Mouse (Mus musculus) liver, embryonic 11.5 days (tissue): Measurements from ENCODE around the gene Grasp. TPM values are rescaled to one million over a fixed set of nuclear protein-coding genes. Genes with fewer than 3 reads are reported as not detected.

Source experiments
- ATAC-seq: fragments of 200-750 bp; cut with Nextera tagmentation; replicated peaks from 2 replicates; pipeline ENCODE4 v1.8.0; 2017; ENCODE audit warnings: moderate number of reproducible peaks, mild to moderate bottlenecking, moderate TSS enrichment, moderate library complexity; ENCODE audit not compliant: low FRiP score
- DNase-seq: peaks from one replicate; pipeline ENCODE4 v3.0.0-alpha.2; 2017; ENCODE audit warnings: low spot score
- H3K27ac ChIP-seq: fragments of 300-500 bp; sonication (generic); 2 replicates; pipeline ENCODE4 v1.5.1; 2014; ENCODE audit warnings: mild to moderate bottlenecking, low read depth, low read length, control low read depth
- H3K27me3 ChIP-seq: fragments of 300-500 bp; sonication (generic); replicated peaks from 2 replicates; pipeline ENCODE4 v1.6.1; 2014; ENCODE audit warnings: low read length, mixed read lengths; ENCODE audit not compliant: control insufficient read depth, insufficient read depth
- H3K36me3 ChIP-seq: fragments of 300-500 bp; sonication (generic); 2 replicates; pipeline ENCODE4 v1.6.1; 2014; ENCODE audit warnings: mild to moderate bottlenecking, low read length, moderate library complexity, mixed read lengths; ENCODE audit not compliant: control insufficient read depth, insufficient read depth
- H3K4me1 ChIP-seq: fragments of 300-500 bp; sonication (generic); replicated peaks from 2 replicates; pipeline ENCODE4 v1.6.1; 2014; ENCODE audit warnings: low read length, mixed read lengths; ENCODE audit not compliant: control insufficient read depth, insufficient read depth
- H3K4me2 ChIP-seq: fragments of 300-500 bp; sonication (generic); 2 replicates; pipeline ENCODE4 v1.6.1; 2014; ENCODE audit warnings: mild to moderate bottlenecking, control low read depth, moderate library complexity
- H3K4me3 ChIP-seq: fragments of 300-500 bp; sonication (generic); 2 replicates; pipeline ENCODE4 v1.5.1; 2014; ENCODE audit warnings: low read depth, low read length, control low read depth
- H3K9ac ChIP-seq: fragments of 300-500 bp; sonication (generic); 2 replicates; pipeline ENCODE4 v1.6.1; 2014; ENCODE audit warnings: low read depth, low read length, control low read depth
- H3K9me3 ChIP-seq: fragments of 300-500 bp; sonication (generic); 2 replicates; pipeline ENCODE4 v1.6.1; 2016; ENCODE audit warnings: low read length, inconsistent platforms, mixed read lengths; ENCODE audit not compliant: control insufficient read depth
- WGBS: fragments of 180-500 bp; shearing (Covaris S2); extraction: QIAGEN DNeasy Blood & Tissue Kit; methylation state at CpG from one replicate; pipeline ENCODE4 v1.1.7; 2014; 5-methylcytosine and 5-hydroxymethylcytosine counted together
- polyA plus RNA-seq: library from polyadenylated mRNA; unstranded; fragments of >200 nt; fragmentation: Nextera tagmentation; extraction: Ambion mirVana; gene quantifications from 2 replicates; pipeline ENCODE4 v1.2.1, GENCODE M21; 2014

The Grasp gene
- polyA plus RNA-seq, 1 experiment from 2014 or later = 1.5 TPM

- Histone ChIP-seq H3K9ac (no peak overlapping the region), H3K4me1 (peaks cover 7% of the 10 kb centered on the region; the same call in 1 of the 2 replicates)
These were observed 25.8 kb upstream of the Grasp start for GRCm38 (mm10) chr15:101198218-101198617.

GRCm38 (mm10) chr15:101198850-101199249, 25.1 kb upstream of the Grasp start:
- H3K9ac ChIP-seq = no peak overlapping the region
- H3K36me3 ChIP-seq = peaks cover 39% of the 10 kb centered on the region
- H3K27me3 ChIP-seq = no peaks in the 10 kb centered on the region
- H3K4me2 ChIP-seq = no peak overlapping the region
- peaks cover 7% of the 10 kb centered on the region; the same call in 1 of the 2 replicates for H3K4me1 ChIP-seq
- H3K27ac ChIP-seq = no peak overlapping the region
- no peak overlapping the region for H3K4me3 ChIP-seq
- no peaks in the 10 kb centered on the region for H3K9me3 ChIP-seq
- 91% methylated on average over 14 of the region's 14 CpGs for WGBS
- DNase-seq = no peak
- ATAC-seq = no peak

More at GRCm38 (mm10) chr15:101198218-101198617, 25.8 kb upstream of the Grasp start:
- H3K27me3 ChIP-seq = no peaks in the 10 kb centered on the region
- no peaks in the 10 kb centered on the region for H3K9me3 ChIP-seq
- no peak overlapping the region for H3K4me2 ChIP-seq
- 39% methylated on average over 3 of the region's 3 CpGs for WGBS
- ATAC-seq (peak; percentile 70), DNase-seq (no peak)
- H3K27ac ChIP-seq = no peak overlapping the region
- H3K36me3 ChIP-seq = peaks cover 39% of the 10 kb centered on the region
- no peak overlapping the region for H3K4me3 ChIP-seq

- Histone ChIP-seq H3K4me3 (no peak overlapping the region), H3K9me3 (no peaks in the 10 kb centered on the region), H3K9ac (no peak overlapping the region), H3K4me2 (no peak overlapping the region), H3K4me1 (no peaks in the 10 kb centered on the region), H3K27me3 (no peaks in the 10 kb centered on the region), H3K27ac (no peak overlapping the region), H3K36me3 (peaks cover 33% of the 10 kb centered on the region)
- no peak for DNase-seq
- no peak for ATAC-seq
- 91% methylated on average over 9 of the region's 9 CpGs for WGBS
These were observed 23.2 kb upstream of the Grasp start for GRCm38 (mm10) chr15:101200777-101201295.

- no peak overlapping the region for H3K4me2 ChIP-seq
- ATAC-seq = no peak
- H3K36me3 ChIP-seq = peaks cover 27% of the 10 kb centered on the region
- H3K4me3 ChIP-seq = no peak overlapping the region
- no peaks in the 10 kb centered on the region for H3K9me3 ChIP-seq
- H3K27me3 ChIP-seq = no peaks in the 10 kb centered on the region
- H3K27ac ChIP-seq = no peak overlapping the region
- WGBS = 92% methylated on average over 3 of the region's 3 CpGs
- no peaks in the 10 kb centered on the region for H3K4me1 ChIP-seq
- no peak overlapping the region for H3K9ac ChIP-seq
- no peak for DNase-seq
These were observed 22.6 kb upstream of the Grasp start for GRCm38 (mm10) chr15:101201414-101201813.

- Histone ChIP-seq H3K27me3 (no peaks in the 10 kb centered on the region), H3K4me2 (no peak overlapping the region), H3K9me3 (no peaks in the 10 kb centered on the region), H3K4me3 (no peak overlapping the region), H3K4me1 (no peaks in the 10 kb centered on the region), H3K36me3 (peaks cover 25% of the 10 kb centered on the region), H3K27ac (no peak overlapping the region), H3K9ac (no peak overlapping the region)
- no peak for DNase-seq
- ATAC-seq = no peak; the same call in 1 of the 2 replicates
- 70% methylated on average over 4 of the region's 4 CpGs for WGBS
These were observed 20.3 kb upstream of the Grasp start for GRCm38 (mm10) chr15:101203673-101204072.

GRCm38 (mm10) chr15:101204781-101205180, 19.2 kb upstream of the Grasp start:
- no peak overlapping the region for H3K9ac ChIP-seq
- DNase-seq (no peak), ATAC-seq (no peak)
- peaks cover 25% of the 10 kb centered on the region for H3K36me3 ChIP-seq
- no peaks in the 10 kb centered on the region for H3K4me1 ChIP-seq
- H3K4me2 ChIP-seq = no peak overlapping the region
- H3K9me3 ChIP-seq = no peaks in the 10 kb centered on the region
- no peaks in the 10 kb centered on the region for H3K27me3 ChIP-seq
- no peak overlapping the region for H3K27ac ChIP-seq
- no peak overlapping the region for H3K4me3 ChIP-seq
- WGBS = 87% methylated on average over 7 of the region's 7 CpGs

- 69% methylated on average over 6 of the region's 6 CpGs for WGBS
- H3K4me1 ChIP-seq = no peaks in the 10 kb centered on the region
- DNase-seq (no peak), ATAC-seq (no peak)
- no peaks in the 10 kb centered on the region for H3K9me3 ChIP-seq
- no peaks in the 10 kb centered on the region for H3K27me3 ChIP-seq
- no peak overlapping the region for H3K4me3 ChIP-seq
- H3K4me2 ChIP-seq = no peak overlapping the region
- no peak overlapping the region for H3K9ac ChIP-seq
- no peak overlapping the region for H3K27ac ChIP-seq
- peaks cover 5% of the 10 kb centered on the region; the same call in 1 of the 2 replicates for H3K36me3 ChIP-seq
These were observed 13.8 kb upstream of the Grasp start for GRCm38 (mm10) chr15:101210228-101210627.

- H3K4me2 ChIP-seq = no peak overlapping the region
- H3K9ac ChIP-seq = no peak overlapping the region
- WGBS = 90% methylated on average over 14 of the region's 14 CpGs
- no peaks in the 10 kb centered on the region for H3K27me3 ChIP-seq
- H3K9me3 ChIP-seq = no peaks in the 10 kb centered on the region
- DNase-seq = no peak
- H3K4me1 ChIP-seq = no peaks in the 10 kb centered on the region
- no peak overlapping the region for H3K27ac ChIP-seq
- H3K36me3 ChIP-seq = peaks cover 5% of the 10 kb centered on the region; the same call in 1 of the 2 replicates
- ATAC-seq = no peak
- H3K4me3 ChIP-seq = no peak overlapping the region
These were observed 12.9 kb upstream of the Grasp start for GRCm38 (mm10) chr15:101210998-101211613.

GRCm38 (mm10) chr15:101212435-101212834, 11.6 kb upstream of the Grasp start:
- Histone ChIP-seq H3K4me2 (no peak overlapping the region), H3K9ac (no peak overlapping the region), H3K27ac (no peak overlapping the region), H3K4me1 (no peaks in the 10 kb centered on the region), H3K9me3 (no peaks in the 10 kb centered on the region), H3K27me3 (no peaks in the 10 kb centered on the region), H3K36me3 (peaks cover 5% of the 10 kb centered on the region; the same call in 1 of the 2 replicates), H3K4me3 (no peak overlapping the region)
- 90% methylated on average over 14 of the region's 14 CpGs for WGBS
- no peak for ATAC-seq
- no peak for DNase-seq
